Mouse (Mus musculus) A20 (cell line): ENCODE data around the gene Cdca5.
"Not testable (repeated sequence)": the region's sequence is repeated elsewhere in the genome, so short reads cannot be mapped to it uniquely, and the experiment has no call there.

ENCODE experiments used
- DNase-seq: peaks from one replicate; pipeline ENCODE4 v3.0.0-alpha.2; 2011; ENCODE audit warnings: low read depth, low spot score

Cdca5 gene

GRCm38 (mm10) chr19:6104476-6104875 lies 19.7 kb downstream of the Cdca5 start:
- no peak for DNase-seq

- no peak for DNase-seq
Measured at GRCm38 (mm10) chr19:6105586-6105985, 20.8 kb downstream of the Cdca5 start, which contains the start of gene Naaladl1. Naaladl1 (plus strand) TSS chr19:6105782.

- DNase-seq, result no peak
Measured at GRCm38 (mm10) chr19:6113116-6113515, 28.3 kb downstream of the Cdca5 start.

- DNase-seq, result no peak
Measured at GRCm38 (mm10) chr19:6116113-6116850, 31.5 kb downstream of the Cdca5 start.

DNA sequence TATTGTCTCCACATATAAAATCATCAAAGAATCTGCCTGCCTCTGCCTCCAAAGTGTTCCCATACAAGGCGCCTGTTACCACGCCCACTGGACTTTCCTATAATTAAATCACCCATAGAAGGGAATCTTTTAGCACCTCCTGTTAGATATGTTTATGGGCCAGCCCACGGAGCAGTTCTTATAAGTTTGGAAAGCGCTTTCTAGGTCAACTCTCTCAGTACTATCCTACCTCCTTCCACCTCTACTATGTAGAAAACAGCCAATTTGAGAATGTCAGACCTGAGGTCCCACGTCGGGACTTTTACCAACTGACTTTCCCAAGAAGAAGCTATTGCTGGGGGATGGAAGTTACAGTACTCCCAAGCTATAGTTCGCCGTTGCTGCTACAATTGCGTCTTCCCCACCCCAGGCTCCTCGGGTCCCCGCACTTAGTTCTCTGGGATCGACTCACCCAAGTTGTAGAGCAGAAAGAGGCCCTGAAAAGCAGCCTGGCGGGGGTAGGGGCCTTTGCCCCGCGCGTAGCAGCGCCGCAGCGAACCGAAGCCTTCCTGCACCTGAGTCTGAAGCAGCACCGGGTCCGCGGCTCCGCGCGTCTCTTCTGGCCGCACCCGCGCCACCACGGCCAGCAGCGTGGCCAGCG lies 32.7 kb downstream of the Cdca5 start:
- no peak for DNase-seq

DNA sequence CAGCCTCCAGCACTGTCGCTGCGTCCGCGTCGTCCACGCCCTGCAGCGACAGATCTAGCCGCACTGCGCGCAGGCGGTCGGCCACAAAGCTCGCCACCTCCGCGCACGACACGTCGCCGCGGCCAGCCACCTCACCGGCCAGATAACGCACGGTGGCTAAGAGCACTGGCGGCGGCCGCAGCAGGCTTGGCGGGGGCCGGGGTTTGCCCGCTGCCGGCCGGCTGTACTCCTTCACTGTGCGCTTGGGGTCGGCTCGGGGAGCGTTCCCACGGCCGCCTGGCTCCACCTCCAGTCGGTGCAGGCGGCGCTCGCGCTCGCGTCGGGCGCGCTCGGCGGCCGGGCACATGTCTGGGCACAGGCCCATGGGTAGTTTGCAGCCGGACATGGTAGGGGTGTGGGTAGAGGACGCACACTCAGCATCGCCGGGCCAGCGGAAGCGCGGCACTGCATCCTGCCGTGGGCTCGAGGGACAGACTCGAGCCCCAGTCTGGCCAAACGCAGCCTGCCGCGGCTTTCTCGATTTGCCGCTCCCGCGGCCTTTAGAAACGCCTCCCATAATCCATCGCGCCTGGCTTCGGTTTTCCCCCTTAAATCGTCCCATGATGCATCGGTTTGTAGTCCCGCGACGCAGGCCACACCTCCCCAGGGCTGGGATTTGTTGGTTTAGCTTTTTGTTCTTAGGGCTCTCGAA lies 33.3 kb downstream of the Cdca5 start, which contains the start of gene Sac3d1:
Sac3d1 (minus strand) TSS at position 665 of the 691 bp plus-strand sequence.
- DNase-seq, result peak; percentile 97

DNA sequence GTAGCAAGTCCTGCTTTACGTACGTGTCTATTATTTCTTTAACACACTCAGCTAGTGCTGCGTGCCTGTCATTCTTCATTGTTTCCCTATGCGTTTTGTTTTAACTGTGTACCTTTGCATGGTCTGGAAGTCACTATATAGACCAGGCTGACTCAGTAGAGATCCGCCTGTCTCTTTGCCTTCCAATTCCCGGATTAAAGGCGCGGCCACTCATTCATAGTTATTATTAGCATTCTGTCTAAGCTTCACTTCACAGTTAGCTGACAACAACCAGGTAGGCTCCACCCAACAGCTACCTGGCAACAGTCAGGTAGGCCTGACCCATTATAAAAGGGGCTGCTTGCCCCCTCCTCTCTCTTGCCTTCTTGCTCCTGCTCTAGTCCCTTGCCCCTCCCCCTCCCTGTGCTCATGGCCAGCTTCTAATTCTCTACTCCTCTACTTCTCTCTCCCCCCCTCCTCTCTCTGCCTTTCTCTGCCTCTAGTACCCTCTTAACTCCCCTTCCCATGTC lies 33.9 kb downstream of the Cdca5 start:
- no peak for DNase-seq

DNA sequence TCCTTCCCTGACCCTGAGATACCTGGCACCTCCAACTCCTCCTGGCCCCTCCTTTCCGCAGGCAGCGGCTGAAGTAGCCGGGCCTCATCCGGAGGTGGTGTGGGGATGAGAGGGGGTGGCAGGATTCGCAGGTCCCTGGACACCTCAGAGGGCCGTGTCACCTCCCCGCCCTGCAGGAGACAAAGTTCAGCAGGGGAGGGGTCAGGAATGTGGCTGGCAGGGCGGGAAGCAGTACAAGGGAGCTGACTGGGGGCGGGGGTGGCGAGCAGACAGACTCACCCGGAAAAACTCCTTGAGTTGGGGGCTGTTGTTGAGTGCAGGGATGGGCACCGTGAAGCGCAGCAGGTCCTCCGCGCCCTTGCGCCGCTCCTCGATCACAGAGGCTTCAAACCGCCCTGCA lies 37.0 kb downstream of the Cdca5 start:
- no peak for DNase-seq

DNA sequence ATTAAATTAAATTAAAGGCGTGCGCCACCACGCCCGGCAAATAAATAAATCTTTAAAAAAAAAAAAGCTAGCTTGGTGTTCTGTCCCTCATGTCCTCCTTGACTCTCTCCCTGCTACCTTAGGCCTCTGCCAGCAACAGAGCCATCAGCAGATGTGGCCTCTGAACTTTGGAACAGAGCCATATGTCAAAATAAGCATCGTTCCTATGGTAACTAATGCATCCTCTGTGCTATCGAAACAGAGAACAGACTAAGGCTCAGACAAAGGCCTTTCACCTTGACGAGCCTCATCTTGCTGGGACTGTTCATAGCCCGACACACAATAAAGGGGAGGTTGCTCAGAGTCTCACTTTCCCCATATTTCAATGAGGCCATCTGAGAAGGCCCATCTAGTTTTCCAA lies 38.5 kb downstream of the Cdca5 start:
- no peak for DNase-seq

DNA sequence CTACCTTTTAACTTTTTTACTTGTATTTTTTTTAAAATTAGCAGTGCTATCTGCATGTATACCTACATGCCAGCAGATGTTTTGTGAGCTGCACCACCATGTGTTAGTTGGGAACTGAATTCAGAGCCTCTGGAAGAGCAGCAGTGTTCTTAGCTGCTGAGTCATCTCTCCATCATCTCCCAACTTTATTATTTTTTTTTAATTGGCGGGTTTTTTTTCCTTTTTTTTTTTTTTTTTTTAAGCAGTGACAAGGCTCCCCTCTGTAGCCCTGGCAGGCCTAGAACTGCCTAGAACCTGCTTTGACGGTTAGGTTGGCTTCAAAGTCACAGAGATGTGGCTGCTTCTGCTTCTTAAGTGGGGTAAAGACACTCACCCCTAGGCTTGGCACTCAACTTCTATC lies 40.1 kb downstream of the Cdca5 start:
- no peak for DNase-seq

DNA sequence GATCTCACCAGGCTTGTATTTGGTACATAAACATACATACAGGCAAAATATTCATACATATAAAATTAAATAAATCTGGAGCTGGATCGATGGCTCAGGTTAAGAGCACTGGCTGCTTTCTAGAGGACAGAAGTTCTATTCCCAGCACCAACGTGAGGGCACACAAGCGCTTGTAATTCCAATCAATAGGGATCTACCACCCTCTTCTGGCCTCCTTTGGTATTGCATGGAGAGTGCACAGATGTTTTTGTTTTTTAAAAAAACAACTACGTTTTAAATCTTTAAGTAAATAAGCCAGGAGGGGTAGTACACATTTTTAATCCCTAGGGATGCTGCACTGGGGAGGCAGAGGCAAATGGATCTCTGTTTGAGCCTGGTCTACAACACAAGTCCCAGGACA lies 41.5 kb downstream of the Cdca5 start:
- DNase-seq, result peak; percentile 83

- DNase-seq, result peak; percentile 51
Measured at GRCm38 (mm10) chr19:6126789-6127580, 42.2 kb downstream of the Cdca5 start.

DNA sequence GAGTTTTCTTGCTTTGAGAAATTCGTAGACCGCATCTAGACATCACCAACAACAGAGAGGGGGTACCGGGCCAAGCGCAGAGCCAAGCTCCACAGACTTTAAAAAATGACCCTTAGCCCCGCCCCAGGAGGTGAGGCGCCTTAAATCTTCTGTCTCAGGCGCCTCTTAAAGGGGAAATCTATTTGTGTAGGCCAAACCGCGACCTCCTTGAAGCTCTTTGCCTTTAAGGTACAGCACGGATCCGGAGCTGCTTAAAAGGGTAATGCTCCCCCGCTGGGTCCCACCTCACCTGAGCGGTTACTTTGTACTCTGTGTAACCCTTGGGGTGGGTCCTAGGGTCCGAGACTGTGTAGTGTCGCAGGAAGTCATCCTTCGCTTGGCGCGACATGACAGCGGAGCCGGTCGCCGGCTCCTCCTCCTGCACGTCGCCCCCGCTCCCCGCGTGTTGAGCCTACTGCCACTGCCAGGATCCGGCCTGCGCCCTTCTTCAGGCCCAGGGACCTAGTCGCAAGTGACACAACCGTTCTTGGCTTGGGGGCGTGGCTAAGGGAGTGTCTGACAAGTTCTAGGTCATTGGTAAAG lies 43.1 kb downstream of the Cdca5 start, which contains the start of gene Snx15:
Snx15 (minus strand) TSS at position 545 of the 582 bp plus-strand sequence.
- DNase-seq, result peak; percentile 98

DNA sequence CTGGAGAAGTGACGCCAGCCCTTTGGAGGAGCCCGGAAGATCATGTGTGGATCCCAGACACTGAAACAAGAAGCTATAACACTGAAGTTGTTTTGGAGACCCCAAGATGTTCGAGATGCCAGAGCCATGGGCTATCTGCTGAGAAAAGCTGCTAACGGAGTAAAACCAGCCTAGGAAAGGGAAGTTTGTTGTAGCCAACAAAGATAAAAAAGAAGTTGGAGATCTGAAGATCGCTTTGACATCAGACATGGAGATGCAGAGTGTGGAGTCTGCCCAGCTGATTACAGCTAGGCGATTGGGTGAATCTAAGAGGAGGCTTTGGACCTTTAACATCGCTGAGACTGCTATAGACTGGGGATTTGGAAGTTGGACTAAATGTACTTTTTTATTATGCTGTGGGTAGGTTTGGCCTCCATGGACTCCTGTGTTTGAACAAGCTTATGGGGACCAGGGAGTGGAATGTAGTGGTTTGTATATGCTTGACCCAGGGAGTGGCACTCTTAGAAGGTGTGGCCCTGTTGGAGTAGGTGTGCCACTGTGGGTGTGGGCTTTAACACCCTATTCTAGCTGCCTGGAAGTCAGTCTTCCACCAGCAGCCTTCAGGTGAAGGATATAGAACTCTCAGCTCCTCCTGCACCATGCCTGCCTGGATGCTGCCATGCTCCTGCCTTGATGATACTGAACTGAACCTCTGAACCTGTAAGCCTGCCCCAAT lies 45.8 kb downstream of the Cdca5 start:
- DNase-seq, result not testable (repeated sequence)

DNA sequence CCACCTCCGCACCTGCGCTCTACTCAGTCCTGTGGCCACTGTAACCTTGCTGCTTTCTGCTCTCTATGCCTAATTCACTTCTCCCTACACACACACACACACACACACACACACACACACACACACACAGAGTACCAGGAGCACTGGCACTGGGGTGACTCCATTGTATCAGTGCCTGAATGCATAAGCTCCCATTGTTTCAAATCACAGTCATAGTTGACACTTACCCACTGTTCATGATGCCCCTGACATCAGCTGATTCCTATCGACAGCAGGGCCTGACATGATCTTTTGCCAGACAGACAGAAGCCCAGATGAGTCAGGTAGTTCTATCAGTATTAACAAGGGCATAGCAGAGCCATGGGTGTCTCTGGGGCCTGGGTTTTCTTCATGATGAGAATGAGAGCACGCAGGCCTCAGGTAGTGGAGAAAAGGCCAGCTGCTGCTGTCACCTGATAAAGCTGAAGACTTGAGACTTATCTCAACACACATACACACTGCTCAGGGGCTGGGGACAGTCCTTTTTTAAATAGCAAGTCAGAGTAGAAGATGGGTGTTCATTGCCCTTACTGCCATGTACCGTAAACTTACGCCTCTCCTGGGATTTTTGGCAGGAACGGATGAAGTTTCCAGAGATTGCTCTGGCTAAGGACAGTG lies 47.5 kb downstream of the Cdca5 start:
- no peak for DNase-seq

DNA sequence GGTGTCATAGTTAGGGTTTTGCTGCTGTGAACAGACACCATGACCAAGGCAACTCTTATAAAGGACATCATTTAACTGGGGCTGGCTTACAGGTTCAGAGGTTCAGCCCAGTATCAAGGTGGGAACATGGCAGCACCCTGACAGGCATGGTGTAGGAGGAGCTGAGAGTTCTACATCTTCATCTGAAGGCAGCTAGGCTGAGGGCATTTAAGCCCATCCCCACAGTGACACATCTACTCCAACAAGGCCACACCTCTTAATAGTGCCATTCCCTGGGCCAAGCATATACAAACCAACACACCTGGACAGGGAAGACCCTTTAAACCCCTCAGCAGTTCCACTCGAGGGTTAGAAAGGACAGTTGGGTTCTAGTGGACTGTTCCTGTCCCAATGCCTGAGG lies 48.4 kb downstream of the Cdca5 start:
- not testable (repeated sequence) for DNase-seq

GRCm38 (mm10) chr19:6136397-6136796 lies 51.6 kb downstream of the Cdca5 start:
- DNase-seq, result no peak

- DNase-seq, result no peak
Measured at GRCm38 (mm10) chr19:6139701-6140100, 54.9 kb downstream of the Cdca5 start.

DNA sequence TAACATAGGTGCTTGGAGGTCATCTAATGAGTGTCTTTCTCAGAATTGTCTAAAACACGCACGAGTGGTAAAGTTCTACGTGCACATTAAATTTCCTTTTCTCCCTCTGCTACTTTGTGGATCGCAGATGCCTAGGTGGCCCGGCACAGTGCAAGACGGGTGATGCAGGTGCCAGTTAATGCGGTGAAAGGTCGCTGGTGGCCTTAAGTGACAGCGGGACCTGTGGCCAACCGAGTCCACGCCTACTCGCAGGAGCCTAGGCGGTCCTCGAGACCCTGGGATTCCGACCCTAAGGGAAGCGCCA lies 55.5 kb downstream of the Cdca5 start:
- no peak for DNase-seq
